Mouse (Mus musculus): ENCODE measurements around the gene Tulp4. TPM values are rescaled to one million over a fixed set of nuclear protein-coding genes. Genes with fewer than 3 reads are reported as not detected.
"Not testable (repeated sequence)": the region's sequence is repeated elsewhere in the genome, so short reads cannot be mapped to it uniquely, and the experiment has no call there.

Gene Tulp4
- polyA plus RNA-seq, 2 experiments from 2014 or later: 23.5 to 48.7 TPM

DNA sequence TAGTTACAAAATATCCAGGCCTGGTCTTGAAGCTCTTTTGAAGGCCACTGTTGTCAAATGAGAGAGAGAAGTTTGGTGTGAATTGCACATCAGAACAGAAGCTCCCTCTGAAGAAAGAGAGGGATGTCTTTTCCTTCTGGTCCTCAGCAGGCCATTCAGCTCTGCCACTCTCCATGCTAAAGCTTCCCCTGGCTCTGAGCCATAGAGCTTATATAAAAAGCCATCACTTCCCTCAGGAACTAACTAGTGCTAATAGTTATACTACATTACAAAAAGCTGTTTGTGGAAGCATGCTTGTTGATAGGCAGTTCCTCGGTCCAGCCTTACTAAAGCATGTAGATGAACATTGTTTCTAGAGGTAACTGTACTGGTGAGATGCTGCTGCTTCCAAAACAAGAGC is 89.2 kb downstream of the Tulp4 start:
- ATAC-seq: no peak

GRCm38 (mm10) chr17:6197491-6197890 is 91.3 kb downstream of the Tulp4 start:
- ATAC-seq: no peak

GRCm38 (mm10) chr17:6198670-6199069 is 92.4 kb downstream of the Tulp4 start:
- no peak for ATAC-seq

GRCm38 (mm10) chr17:6199166-6199565 is 92.9 kb downstream of the Tulp4 start:
- no peak for ATAC-seq

DNA sequence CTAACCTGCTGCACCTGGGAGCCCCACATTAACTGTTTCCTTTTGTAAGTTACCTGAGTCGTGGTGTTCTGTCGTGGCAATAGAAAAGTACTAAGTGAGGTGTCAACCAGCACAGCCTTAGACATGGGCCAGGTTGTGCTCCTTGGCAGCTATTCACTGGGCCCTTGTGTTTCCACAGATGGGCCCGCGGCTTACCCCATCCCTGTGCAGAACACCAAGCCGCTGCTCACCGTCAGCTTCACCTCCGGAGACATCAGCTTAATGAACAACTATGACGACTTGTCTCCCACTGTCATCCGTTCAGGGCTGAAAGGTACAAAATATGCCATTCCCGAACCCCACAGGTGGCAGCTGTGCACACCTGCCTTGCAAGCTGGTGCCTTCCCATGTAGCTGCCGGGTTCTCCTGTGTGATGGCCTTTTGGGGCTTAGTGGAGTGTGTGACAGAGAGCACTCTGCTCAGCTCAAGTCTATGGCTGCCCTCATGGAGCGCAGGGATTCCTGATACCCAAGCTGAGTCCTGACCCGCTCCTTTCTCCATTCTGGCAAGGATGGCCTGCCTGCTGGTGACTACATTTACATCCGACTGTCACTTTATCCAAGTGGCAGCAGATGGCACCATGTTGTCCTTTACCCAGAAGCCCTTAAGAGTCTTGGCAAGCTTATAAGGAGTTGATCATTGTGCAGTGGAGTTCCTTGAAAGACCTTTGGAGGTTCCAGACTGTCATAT is 95.4 kb downstream of the Tulp4 start:
- ATAC-seq: no peak

GRCm38 (mm10) chr17:6202389-6203110 is 96.3 kb downstream of the Tulp4 start:
- no peak for ATAC-seq

DNA sequence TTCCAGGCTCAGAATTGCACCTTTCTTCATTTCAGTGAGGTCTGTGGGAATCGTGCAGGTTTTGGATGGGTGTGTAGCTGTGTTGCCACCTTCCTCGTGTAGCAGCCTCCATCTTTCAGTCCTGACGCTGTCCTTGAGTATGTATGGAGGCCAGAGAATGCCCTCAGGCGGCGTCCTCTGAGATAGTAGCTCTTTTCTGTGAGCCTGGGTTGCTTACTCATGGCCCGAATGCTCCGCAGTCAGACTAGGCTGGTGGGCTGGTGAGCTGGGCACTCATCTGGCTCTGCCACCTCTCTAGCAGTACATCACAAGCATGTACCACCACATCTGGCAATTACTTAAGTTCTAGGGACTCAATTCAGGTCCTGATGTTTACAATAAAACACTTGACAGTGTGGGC is 96.9 kb downstream of the Tulp4 start:
- no peak for ATAC-seq

GRCm38 (mm10) chr17:6203795-6204194 is 97.6 kb downstream of the Tulp4 start:
- no peak for ATAC-seq

DNA sequence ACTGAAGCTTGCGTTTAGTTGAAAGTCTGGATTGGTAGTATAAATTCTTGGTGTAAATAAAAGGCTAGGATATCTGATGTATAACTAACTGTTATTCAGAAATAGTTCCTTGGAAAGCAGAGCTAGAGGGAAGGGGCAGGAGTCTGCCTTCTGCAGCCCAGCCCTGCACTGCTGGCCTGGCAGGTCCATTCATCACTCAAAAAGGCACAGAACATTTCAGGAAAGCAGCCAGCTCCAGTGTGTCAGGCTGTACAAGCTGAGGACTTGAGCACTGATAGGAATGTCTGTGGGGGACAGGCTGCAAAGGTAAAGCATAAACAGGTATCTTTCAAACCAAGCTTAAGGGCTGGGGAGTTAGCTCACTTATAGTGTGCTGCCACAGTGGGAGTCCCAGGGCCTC is 105.5 kb downstream of the Tulp4 start:
- ATAC-seq: no peak

DNA sequence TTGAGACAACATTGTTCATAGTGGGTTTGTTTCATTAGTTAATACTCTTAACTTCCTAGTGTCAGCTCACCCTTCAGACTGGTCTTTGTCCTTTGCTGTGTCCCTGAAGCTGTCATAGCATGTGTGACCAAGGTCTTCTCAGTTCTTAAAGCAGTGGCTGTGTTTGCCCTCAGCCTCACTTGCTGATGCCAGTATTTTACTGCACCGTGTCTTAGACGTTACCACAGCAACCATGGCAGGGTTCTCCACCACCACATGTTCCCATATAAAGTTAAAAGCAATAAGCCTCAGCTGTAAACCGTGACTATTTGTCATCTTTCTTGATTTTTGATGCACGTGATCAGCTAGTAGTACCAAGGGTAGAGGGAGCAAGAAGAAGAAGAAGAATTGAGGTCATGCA is 109.4 kb downstream of the Tulp4 start:
- ATAC-seq: no peak

GRCm38 (mm10) chr17:6216514-6216913 is 110.3 kb downstream of the Tulp4 start:
- ATAC-seq: no peak

GRCm38 (mm10) chr17:6232633-6233032 is 126.4 kb downstream of the Tulp4 start:
- not testable (repeated sequence) for ATAC-seq

DNA sequence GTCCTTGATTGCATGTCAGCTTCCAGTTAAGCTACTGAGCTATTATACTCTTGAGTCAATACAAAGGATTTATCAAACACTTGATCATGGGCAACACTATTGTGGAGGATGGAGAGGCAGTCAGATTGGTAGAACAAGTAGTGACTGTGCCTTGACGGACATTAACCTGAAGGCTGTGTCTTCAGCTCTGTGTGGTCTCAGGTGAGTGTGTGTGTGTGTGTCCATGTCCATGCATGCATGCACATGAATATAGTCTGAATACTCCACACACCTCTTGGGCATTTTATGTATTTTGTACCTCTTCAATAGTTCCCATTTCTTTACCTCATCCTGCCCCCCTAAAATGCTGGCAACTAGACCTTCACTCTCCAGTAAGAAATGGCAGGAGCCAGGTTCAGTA is 145.1 kb downstream of the Tulp4 start:
- ATAC-seq: not testable (repeated sequence)

GRCm38 (mm10) chr17:6256400-6257069 is 150.3 kb downstream of the Tulp4 start, which contains the start of gene Tmem181a:
TSS of gene Tmem181a (plus strand) at chr17:6256860.
- not testable (repeated sequence) for ATAC-seq

GRCm38 (mm10) chr17:6257070-6257456 is 150.8 kb downstream of the Tulp4 start:
- ATAC-seq: not testable (repeated sequence)

DNA sequence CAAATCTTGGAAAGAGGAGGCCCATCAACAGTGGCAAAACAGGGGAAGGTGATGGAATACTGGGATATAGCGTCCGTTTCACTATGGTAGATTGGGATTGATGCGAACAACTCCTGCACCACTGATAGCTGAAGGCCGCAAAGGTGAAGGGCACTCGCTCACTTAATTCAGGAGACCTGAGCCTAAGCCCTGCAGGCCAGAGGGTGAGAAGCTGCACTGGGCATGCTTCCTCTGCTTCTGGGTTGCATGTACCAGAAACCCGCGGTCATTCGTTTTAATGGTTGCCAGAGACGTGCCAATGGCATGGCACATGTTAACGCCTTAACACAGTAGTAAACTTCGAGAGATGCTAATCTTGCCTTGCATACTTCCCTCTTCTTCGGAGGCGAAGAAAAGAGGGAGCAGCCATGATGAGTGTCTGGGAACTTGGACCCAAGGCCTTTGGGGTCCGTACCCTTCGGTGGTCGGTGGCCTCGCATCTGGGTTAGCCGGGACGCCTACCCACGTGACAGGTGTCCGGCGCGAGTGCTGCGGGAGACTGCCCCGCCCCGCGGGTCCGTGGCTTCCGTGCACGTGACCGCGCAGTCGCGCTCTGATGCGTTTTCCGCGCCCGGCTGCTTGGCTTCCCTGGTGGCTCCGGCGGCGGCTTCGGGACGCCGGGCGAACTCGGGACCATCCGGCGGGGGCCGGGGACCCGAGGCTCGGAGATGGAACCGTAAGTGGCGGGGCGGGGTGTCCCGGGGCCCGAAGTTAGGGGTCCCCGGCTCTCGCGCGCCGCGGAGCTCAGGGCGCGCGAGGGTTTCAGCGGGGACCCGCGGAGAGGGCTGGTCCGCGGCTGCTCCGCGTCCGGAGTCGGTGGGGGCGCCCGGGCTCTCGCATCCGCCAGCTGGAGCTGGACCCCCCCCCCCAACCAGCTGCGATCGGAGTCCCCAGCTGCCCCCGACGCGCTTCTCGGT is 163.9 kb downstream of the Tulp4 start:
- peak; percentile 86 for ATAC-seq

- ATAC-seq: peak; percentile 53
Observed at GRCm38 (mm10) chr17:6270840-6271239, 164.6 kb downstream of the Tulp4 start.

DNA sequence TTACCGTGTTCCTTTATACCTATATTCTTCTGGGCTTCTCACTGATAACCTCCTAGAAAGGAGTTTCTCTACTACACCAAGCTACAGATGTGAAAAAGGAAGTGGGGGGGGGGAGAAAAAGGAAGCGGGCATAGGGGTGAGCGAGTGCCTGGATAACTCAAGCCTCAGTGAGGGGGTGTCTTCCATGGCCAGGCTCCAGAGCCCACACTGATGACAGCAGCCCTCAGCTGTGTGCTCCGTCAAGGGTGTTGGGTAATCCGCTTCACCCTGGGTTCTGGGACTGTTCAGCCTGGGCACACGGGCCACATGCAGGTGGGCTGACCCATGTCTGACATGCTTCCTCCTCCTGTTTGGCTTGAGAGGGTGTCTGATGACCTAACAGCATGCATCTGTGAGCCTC is 165.7 kb downstream of the Tulp4 start:
- ATAC-seq: not testable (repeated sequence)

DNA sequence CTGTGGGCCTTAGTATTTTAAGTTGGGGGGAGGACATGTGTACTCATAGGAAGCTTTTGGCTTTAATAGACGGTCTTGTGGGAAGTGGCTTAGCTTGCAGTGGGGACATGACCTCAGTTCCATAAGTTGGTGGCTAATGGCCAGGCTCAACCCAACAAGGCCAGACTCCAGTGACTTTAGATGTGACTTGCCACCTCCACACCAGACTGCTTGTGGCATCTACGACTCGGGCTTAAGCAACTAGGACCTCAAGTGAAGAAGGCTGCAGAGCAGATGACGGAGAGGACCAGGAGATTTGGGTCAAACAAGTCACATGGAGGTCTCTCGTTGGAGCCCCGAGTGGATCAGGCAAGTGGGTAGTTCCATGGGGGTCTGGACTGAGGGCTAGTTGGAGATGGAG is 168.5 kb downstream of the Tulp4 start:
- not testable (repeated sequence) for ATAC-seq

DNA sequence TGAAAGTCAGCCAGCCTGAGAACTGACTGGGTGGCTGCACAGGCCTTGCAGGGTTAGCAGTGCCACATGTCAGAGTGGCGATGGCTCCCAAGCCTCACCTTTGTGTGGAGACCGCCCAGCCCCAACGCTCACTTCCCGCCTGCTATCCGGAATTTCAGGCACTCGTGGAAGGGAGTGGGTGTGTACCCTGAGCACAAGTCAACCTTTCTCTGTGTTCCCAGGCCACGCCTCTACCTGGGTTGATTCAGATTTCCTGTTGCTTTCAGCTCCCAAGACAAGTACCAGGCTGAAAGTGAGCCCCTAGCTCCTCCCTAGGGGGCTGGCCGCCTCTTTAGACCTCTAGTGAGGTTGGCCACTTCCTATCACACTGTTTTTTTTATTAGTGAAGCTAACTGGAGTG is 173.0 kb downstream of the Tulp4 start:
- ATAC-seq: not testable (repeated sequence)

- not testable (repeated sequence) for ATAC-seq
Observed at GRCm38 (mm10) chr17:6279772-6280171, 173.5 kb downstream of the Tulp4 start.

DNA sequence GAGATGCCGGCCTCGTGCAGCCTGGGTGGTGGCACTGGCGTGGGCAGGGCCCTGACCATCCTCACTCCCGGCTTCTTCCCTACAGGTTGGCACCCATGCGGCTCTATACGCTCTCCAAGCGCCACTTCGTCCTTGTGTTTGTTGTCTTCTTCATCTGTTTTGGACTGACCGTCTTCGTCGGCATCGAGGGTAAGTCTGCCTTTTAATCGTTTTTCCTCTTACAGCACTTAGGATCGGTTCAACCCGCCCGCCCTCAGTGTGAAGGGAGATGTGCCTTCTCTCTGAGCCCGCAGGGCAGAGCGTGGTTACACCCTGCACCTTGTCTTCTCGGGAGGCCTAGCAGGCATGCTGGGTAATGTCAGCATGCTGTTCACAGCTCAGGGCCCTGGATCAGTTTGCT is 174.3 kb downstream of the Tulp4 start:
- not testable (repeated sequence) for ATAC-seq
